Mouse (Mus musculus) lung, adult 18-20 months (tissue): ENCODE data around the gene Alox5.

Experiments
- DNase-seq, 2 experiments: peaks; one replicate each; pipeline ENCODE4 v3.0.0; 2022; ENCODE audit warnings: mixed read lengths in 2 of 2

Gene Alox5

DNA sequence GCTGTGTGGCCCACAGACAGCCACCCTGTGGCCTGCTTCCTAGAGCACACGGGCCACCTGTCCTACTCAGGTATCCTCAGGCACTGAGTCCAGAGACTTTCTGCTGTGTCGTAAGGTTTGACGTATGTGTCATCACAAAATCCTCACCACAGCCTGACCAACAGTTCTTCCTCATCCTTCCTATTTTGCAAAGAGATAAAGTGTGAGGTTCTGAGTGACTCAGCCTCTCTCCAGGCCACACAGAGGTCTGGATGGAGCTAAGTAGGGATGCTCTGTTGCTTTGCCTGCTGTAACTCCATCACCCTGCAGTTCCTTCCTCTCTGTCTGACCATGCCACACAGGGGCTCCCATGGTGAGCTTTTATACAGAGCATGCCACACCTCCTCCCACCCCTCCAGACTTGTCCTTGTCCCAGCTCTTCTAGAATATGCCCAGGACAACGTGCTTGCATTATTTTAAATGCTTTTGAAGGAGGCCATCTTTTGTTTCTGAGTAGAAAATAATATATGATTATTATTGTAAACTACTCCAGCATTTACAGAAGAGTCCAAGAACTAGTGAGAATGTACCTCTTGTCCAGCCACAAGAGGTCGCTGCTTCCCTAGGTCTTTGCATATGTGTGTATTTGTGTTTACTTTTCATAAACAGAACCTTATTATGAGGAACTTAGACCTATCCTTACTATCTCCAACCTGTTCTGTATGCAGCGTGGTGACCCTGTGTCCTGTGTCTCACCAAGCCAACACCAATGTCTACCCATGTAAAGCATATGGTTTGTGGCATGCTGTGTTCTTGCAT lies 43.3 kb downstream of the Alox5 start:
- no peak for DNase-seq

DNA sequence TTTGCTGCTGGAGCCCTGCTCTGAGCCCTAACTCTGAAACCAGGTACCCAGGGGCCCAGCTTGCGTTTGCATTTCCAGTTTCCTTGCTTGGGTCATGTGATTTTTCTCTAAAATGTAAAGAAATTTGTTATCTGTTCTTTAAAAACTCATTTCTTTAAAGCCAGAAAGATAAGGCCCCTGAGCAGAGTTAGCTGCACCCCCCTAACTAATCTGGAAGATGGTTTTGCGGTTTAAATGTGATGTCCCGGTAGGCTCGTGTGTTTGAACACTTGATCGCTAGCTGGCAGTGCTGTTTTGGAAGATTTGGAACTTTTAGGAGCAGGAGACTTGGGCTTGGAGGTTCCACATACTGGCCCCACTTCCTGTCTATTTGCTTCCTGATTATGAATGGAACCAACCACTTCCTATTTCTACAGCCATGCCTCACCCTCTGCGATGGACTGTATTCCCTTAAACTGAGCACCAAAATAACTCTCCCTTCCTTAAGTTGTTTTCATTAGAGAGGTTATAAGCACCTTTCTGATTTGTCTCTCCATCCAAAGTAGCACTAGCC lies 44.9 kb downstream of the Alox5 start:
- DNase-seq, result no peak

DNA sequence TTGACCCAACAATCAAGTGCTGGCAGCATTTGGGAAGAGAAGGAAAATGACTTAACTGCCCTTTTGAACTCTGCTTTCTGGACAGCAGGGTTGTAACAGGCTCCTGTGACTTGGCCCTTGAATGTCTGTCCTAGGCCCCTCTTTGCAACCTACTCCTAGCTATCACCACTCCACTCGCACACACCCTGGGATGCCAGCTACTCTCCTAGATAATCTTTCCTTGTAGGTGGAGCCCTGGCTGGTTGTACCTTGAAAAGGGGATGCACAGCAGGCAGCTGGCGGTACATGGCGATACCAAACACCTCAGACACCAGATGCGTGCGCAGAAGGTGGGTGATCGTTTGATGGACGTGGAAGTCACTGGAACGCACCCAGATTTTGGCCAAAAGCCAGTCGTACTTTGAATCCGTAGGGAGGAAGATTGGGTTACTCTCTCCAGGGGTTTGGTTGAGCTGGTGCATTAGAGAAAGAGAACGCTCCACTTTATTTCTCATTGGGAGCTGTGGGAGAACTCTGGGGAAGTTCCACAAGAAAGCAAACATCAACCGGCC lies 45.8 kb downstream of the Alox5 start:
- no peak for DNase-seq

DNA sequence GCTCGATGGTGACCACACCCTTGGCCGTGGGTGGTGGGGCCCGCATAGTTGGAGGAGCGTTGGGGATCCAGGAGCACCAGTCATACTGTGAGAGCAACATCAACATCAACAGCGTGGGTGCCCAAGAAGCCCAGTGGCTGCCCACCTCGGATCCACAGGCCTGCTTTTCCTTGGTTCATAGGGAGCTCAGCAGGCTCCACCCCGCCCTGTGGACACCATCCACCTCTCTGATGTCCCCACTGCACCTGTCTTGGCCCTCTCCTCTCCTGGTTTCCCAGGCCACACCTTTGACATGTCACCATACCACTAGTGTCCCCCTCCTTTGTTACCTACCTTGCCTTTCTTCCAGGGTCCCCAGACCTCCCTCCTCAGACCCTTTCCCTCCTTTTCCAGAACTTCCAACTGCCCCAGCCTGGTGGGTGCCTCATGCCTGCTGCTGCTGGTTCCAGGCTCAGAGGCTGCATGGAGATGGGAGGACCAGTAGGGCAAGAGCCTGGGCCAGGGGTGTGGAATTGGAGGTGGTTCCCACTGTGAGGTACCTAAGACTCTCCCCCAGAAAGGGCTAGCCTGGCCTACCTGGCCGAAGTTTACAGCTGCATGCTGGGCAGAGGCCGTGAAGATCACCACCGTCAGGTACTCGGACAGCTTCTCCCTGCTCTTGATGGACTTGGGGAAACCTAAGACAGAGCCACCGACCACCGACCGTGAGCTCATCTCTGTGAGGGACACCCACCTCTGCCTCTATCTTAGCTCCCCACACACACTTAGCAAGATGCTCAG lies 48.2 kb downstream of the Alox5 start:
- DNase-seq, result no peak

DNA sequence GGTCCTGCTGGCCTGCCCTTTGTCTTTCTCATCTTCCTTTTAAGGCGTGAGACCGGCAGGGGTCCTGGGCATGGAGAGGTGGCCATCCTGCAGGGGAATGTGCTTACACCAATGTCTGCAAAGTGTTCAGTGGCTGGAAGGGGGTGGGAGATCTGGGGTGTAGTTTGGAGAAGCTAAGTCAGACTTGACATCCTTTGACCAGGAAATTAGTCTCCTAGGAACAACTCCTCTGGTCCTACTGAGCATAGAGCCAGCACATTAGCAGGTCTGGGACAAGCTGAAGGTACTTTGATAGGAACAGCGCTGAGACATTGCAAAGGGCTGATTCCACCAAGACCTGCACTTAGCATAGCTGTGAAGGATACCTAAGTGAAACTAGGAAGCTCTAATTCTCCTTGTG lies 49.3 kb downstream of the Alox5 start:
- no peak for DNase-seq

DNA sequence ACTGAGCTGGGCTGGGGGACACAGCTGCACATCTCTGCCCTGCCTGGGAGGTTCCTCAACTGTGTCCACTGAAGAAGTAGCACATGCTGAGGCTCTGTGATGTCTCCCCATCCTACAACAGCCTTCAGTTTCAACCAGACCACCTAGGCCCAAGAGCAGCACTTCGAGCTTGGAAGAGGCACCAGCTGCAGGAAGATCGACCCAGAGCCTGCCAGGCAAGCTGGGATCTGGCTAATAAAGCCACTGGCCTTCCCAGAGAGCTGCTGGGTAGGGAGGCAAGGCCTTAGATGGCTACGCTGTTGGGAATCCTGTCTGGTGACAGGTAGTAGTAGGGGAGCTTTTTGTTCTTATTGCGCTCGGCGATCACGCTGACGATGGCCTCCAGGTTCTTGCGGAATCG lies 50.5 kb downstream of the Alox5 start:
- no peak for DNase-seq

DNA sequence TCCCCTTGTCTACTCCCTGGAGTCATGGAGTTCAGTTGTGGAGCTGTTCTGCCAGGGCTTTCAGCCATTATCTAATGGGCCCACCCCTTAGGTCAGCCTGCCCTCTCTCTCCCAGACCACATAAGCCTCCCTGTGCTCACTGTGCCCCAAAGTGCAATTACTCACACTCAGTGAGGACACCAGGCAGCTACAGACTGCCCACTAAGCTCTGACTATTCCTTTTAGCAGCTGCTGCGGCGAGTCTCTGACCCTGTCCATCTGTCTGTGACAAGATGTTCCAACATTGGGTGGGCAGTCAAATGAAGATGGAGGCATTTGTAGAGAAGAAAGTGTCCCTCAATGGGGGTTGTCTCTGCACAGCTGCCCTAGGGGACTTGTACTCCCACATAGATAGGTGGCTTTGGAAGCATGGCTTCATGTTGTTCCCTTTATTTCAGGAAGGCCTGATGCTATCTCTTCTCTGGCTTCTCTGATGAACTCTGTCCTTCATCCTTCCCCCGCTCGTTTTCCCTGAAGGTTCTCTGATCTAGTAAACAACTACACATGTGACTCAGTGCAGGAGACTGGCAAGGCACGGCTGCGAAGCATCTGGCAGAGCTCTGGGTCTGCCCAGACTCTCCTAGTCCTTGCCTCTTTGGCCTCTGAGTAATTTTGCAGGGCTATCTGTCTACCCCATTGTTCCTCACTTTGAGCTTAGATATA lies 52.9 kb downstream of the Alox5 start:
- DNase-seq, result no peak

DNA sequence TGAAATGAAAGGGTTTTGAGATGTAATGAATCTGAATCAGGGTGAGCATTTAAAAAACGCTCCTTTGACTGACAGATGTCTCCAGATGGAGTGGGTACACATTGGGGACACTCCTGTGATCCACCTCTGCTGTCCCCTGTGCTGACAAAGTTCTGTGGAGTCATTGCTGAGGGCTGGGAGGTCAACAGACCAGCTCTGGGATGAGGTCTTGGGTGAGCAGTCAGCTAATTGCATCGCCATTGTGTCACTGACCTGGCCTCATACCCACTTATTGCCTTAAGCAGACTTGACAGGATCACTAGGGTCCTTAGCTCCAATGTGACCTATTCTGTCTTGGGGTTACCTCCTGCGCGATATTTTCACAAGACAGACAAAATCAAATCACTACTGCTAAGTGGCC lies 53.8 kb downstream of the Alox5 start:
- DNase-seq, result no peak

DNA sequence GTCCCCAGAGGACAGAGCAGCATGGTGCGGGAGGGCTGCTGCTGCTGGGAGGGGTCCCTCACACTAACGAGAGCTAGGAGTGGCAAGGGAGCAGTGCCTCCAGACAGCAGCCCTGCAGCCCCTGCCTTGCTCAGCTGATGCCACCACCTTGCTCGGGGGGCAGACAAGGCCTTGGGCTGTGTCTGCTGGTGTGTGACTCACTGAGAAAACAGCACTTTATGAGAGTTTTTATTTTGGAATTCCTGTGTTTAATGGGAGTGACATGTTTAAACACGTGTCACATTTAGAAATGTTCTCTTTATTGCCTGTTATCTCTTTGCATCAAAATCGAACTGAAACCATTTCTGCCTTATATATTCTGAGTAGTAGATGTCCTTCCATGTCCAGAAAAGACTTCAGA lies 54.3 kb downstream of the Alox5 start:
- DNase-seq, result no peak

DNA sequence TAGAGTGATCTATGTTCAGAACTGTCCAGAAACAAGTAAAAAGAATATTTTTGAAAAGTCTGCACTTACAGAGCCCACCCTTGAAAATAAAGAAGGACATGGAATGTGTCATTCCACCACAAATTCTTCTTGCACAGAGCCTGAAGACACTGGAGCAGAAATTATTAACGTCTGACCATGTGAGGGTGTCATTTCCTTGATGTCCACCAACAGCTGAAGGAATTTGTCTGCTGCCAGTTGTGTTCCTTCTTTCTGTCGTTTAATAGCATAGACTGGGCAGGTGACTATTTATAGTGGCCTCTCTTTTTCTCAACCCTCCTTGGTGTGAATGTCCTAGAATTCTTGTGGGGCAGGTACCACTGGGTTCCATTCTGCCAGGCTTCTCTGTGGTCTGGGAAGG lies 54.8 kb downstream of the Alox5 start:
- DNase-seq, result no peak

DNA sequence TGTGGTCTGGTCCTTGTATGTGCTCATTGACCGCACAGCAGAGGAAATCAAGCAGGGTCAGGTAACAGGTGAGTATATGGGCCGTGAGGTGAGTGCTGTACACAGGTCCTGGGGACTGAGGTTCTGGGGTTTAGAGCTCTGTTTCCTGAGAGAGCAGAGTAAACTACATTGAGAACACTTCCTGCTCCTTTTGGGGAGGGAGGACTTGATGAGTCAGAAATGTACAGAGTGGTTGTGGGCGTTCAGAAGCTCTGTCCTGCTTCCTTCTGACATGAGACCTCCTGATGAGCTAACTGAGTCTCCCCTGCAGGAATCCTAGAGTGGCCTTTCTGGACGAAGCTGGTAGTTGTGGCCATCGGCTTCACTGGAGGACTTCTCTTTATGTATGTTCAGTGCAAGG lies 55.3 kb downstream of the Alox5 start:
- no peak for DNase-seq

DNA sequence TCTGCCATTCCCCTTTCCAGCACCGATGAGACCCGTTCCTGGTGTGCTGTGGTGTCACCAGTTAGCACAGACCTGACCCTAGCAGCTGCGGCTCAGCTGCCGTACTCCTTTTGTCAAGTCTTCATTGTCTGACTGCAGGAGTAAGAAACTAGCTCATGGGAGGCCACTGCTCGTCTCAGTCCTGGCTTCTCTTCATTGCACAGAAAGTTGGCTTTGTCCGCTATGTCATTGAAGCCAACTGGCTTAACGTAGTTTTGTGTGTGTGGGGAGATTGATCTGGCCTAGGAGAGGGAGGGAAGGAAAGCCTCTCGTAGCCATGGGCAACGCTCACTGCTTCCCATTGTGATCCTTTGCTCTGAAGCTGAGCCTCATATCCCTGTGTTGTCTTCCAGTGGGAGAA lies 55.7 kb downstream of the Alox5 start:
- DNase-seq, result no peak

DNA sequence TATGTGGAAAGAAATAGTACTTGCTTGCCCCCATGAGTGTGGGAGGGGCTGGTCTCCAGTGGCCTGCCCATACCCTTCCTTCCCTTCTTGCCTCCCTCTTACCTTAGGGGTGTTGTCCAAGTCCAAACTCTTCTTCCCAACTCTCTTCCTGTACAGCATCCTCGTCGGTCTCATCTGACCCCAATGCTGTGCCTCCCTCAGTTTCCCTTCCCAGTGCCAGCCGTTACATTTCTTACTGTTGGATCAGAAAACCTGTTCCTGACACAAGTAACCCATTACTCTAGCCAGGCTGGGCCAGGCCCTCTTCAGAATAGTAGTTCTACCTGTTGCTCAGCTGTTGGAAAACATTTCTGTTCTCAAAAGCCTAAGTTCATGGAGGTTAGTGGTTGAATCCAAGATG lies 58.6 kb downstream of the Alox5 start:
- DNase-seq, result no peak

DNA sequence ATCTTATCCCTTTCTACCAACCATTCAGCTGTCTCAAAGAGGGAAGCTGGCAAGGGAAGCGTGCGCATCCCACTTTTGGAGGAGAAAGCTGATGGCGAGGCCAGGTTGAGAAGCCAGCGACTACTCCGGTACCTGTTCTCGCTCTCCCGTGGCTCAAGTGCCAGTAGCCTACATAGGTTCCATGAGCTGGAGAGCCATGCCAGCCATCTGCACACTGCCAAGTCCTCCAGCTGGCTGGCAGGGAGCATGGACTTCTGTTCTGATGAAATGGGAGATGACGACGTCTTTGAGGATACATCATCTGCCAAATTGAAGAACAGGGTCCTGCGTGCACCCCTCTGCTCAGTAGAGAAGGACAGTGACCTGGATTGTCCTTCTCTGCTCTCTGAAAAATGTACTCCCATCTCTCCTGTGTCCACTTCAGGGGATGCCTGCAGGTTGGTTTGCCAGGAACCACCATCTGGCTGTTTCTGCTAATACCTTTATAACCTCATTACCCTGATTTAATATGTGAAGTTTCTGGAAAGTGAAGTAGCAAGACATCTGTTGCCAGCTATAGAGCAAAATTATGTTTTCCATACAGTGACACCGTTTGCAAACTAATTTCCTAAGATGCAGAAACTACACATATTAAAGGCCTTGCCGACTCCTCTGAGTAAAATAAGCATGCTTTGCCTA lies 59.1 kb downstream of the Alox5 start:
- DNase-seq, result no peak

DNA sequence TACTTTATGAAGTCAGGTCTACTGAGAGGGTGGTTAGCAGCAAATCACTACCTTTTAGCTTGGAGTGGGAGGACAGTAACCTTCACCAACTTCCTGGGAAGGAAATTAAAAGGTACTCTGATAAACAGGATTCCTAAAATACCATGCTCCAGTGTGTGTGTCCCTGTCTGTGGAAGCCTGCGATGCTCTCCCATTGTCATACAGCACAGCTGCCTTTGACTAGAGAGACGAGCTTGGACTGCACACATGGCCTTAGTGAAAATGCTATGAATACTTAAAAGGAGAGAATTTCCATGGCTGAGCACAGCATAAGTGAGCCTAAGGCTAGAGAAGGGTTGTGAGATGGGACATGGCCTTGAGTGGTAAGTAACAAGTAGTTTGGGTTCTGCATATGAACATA lies 62.8 kb downstream of the Alox5 start:
- no peak for DNase-seq

DNA sequence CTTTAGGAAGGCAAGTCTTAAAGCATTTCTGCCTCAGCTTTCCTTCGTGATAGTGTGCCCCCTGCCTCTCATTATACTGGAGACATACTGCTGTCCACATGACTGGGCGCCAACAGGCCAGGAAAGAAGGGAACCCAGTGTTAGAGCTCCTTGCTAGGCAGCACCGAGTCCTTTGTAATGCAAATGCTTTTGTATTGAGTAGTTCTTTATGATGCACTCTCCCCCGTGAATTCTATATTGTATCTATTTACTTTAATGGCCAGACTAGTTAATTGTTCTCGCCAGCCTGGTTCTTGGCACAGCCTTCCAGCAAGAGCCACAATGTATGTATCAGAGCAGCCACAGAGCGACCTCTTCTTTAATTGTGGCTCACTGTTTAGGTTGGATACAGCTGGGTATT lies 63.4 kb downstream of the Alox5 start:
- DNase-seq, result no peak

DNA sequence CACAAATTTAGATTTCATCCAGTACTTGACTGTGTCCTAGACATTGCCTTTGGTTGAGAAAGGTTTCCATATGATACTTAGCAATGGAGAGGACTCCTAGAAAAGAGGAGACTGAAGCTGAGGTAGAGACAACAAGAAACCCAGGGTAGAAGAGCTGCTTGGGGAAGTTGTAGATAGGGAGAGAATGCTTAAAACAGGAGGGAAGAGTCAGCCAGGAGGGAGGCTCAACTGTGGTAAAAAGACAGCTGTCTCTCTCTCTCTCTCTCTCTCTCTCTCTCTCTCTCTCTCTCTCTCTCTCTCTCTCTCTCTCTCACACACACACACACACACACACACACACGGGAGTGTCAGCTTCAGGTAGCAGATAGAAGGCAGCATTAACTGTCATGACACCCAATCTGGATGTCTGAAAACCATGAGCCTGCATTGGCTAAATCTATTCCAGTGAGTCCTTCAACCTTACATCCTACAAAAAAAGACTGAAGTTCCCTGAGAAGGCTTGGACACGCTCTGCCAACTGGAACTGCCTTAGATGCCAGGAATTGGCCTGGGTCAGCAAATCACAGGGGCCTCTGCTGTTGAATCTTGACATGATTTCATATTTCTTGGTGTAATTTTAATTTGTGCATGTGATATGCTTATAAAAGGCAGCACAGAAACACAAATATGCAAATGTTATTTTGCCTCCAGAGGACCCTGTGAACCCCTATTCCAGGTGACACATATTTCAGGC lies 65.9 kb downstream of the Alox5 start:
- no peak for DNase-seq

DNA sequence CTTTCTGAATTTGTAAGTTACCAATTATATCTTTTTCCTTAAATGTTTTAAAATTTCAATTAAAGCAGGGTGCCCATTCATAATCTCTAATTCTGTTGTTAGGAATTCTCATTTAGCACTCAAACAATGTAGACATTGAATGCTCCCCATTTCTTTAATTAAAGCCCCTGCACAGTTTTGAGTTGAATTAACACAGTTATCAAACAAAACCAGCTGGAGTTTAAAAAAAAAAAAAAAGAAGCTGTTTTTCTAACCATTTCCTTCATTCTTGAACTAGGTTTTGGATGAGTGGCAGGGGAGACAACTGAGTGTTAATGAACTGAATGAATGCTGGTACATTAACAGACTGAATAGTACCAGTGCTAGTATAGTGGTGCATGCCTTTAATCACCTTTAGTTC lies 71.5 kb downstream of the Alox5 start:
- DNase-seq, result no peak

DNA sequence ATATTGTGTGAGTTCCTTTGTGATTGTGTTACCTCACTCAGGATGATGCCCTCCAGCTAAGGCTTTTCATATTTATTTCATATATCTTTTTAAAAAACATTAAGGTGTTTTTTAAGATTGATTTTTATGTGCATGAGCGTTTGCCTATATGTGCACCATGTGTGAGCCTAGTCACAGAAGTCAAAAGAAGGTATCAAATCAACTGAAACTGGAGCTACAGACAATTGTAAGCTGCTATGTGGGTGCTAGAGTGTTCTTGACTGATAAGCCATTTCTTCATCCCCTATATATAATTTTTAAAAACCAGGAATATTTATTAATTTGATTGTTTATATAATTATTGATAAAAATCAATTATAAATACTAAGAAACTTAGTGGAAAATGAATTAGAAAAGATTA lies 72.9 kb downstream of the Alox5 start:
- DNase-seq, result no peak

DNA sequence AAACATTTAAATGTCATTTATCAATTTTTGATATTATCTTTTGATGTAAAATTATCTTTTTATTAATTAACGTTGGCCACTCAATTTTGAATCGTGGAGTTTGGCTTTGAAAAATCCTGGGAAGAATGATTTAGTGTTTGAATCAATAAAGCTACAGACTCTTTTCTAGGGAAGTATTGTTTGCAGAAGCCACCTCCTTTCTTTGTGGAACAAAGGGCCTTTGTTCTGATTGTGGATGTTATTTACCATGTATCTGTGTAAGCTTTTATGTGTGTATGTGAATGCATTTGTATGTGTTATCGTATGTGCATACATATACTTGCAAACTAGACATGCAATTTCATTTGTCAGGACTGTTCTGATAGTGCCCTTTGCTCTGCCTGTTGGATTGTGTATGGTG lies 74.5 kb downstream of the Alox5 start:
- DNase-seq, result no peak

DNA sequence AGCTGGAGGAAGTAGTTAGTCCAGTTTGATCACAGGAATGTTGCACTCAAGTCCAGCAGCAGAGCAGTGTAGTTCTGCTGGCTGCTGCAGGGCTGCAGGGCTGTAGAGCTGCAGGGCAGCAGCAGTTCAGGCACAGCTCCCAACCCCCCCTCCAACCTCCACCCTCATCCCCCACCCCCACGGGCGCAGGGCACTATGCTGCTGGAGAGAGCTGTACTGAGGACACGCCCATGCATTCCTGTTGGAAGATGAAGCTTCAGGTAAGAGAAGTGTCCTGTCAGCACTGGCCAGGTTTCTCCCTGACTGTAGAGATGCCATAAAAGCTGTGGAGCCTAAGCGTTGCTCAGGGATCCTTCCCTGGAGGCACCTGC lies 74.9 kb downstream of the Alox5 start:
- no peak for DNase-seq
